In genomic region chr5:24387264-24388241, GRCm38 (mm10) we compare ENCODE assay signal across 9 mouse cellular contexts. TPM values are rescaled to one million over a fixed set of nuclear protein-coding genes. Genes with fewer than 3 reads are reported as not detected.
DNase-seq lines count a peak whose midpoint lies in the region; ATAC-seq and TF ChIP-seq lines count a peak whose summit lies in the region.
"Had no signal": no experiment of that assay in that cellular context is flagged by ENCODE, and none has a peak within 500 bp of the region (broad histone marks: within the 10 kb centered on the region; RNA-seq: fewer than 3 reads in every experiment).

No protein-coding gene starts in this region.

- no peaks in the 10 kb centered on the region for H3K27me3 ChIP-seq in heart, adult 2 months (ENCODE audit: control insufficient read depth, insufficient read depth, low read length)
- H3K27me3 ChIP-seq in kidney, adult 2 months (replicated peaks; ENCODE audit: control insufficient read depth, insufficient read depth, low read length) = no peaks in the 10 kb centered on the region
- peaks cover 44% of the 10 kb centered on the region for H3K27me3 ChIP-seq in limb, embryonic 12.5 days
- H3K27me3 ChIP-seq in midbrain, embryonic 12.5 days = peaks cover 65% of the 10 kb centered on the region
- H3K27me3 ChIP-seq in stomach, postnatal 0 days (ENCODE audit: control insufficient read depth, insufficient read depth, low read length) = no peaks in the 10 kb centered on the region; the same call in 1 of the 2 replicates
- H3K27me3 ChIP-seq: Patski had no signal

- H3K79me2 ChIP-seq in heart, adult 2 months (replicated peaks; ENCODE audit: control insufficient read depth, insufficient read depth, low read length) = no peaks in the 10 kb centered on the region

- intact Hi-C loops in heart, adult 2 months (cut with DNase I) = no loop called here

- peak overlapping the region; percentile 62 for H3K9ac ChIP-seq in heart, adult 2 months (ENCODE audit: low read depth, low read length)
- H3K9ac ChIP-seq in limb, embryonic 12.5 days (replicated peaks) = peak overlapping the region; percentile 67
- peak overlapping the region; percentile 46 for H3K9ac ChIP-seq in midbrain, embryonic 12.5 days (replicated peaks)
- H3K9ac ChIP-seq in stomach, postnatal 0 days (ENCODE audit: low read length) = peak overlapping the region; percentile 57

- H3K4me2 ChIP-seq in limb, embryonic 12.5 days = peak overlapping the region; percentile 96
- peak overlapping the region; percentile 88 for H3K4me2 ChIP-seq in midbrain, embryonic 12.5 days (replicated peaks)
- peak overlapping the region; percentile 91 for H3K4me2 ChIP-seq in stomach, postnatal 0 days (replicated peaks; ENCODE audit: low read depth)

- peak; percentile 16; the same call in 1 of the 2 replicates for ATAC-seq in limb, embryonic 12.5 days (ENCODE audit: insufficient number of reproducible peaks, insufficient read depth, low FRiP score, low TSS enrichment, low read depth)
- ATAC-seq in midbrain, embryonic 12.5 days (ENCODE audit: low FRiP score, low read depth) = peak; percentile 41
- ATAC-seq in stomach, postnatal 0 days (ENCODE audit: low FRiP score, low TSS enrichment) = peak; percentile 40; the same call in 1 of the 2 replicates
- ATAC-seq: Patski had no signal

- no peak for TF ChIP-seq POLR2A in heart, adult 2 months (IDR thresholded peaks at IDR 0.05; ENCODE audit: insufficient read depth, low read depth, low read length)
- TF ChIP-seq POLR2A in kidney, adult 2 months (IDR thresholded peaks at IDR 0.05; ENCODE audit: low read depth, low read length) = no peak

- peaks cover 5% of the 10 kb centered on the region; the same call in 1 of the 2 replicates for H3K36me3 ChIP-seq in heart, adult 2 months (ENCODE audit: control insufficient read depth, insufficient read depth, low read length)
- no peaks in the 10 kb centered on the region for H3K36me3 ChIP-seq in kidney, adult 2 months (ENCODE audit: control insufficient read depth, insufficient read depth, low read length)
- H3K36me3 ChIP-seq in limb, embryonic 12.5 days = no peaks in the 10 kb centered on the region
- H3K36me3 ChIP-seq in midbrain, embryonic 12.5 days = no peaks in the 10 kb centered on the region
- H3K36me3 ChIP-seq in stomach, postnatal 0 days (ENCODE audit: control insufficient read depth, insufficient read depth, low read length) = no peaks in the 10 kb centered on the region

- peak overlapping the region; percentile 54 for H3K27ac ChIP-seq in heart, adult 2 months
- no peak overlapping the region for H3K27ac ChIP-seq in kidney, adult 2 months (ENCODE audit: insufficient read depth, low read depth, low read length)
- H3K27ac ChIP-seq in limb, embryonic 12.5 days = peak overlapping the region; percentile 29; the same call in 1 of the 2 replicates
- H3K27ac ChIP-seq in midbrain, embryonic 12.5 days (replicated peaks) = no peak overlapping the region
- peak overlapping the region; percentile 30 for H3K27ac ChIP-seq in stomach, postnatal 0 days (replicated peaks)

- peak overlapping the region; percentile 58 for H3K4me3 ChIP-seq in heart, adult 2 months
- peak overlapping the region; percentile 9 for H3K4me3 ChIP-seq in kidney, adult 2 months (ENCODE audit: insufficient read depth, low read depth, low read length)
- H3K4me3 ChIP-seq in limb, embryonic 12.5 days (replicated peaks) = peak overlapping the region; percentile 50
- H3K4me3 ChIP-seq in midbrain, embryonic 12.5 days = peak overlapping the region; percentile 47
- H3K4me3 ChIP-seq in stomach, postnatal 0 days (ENCODE audit: low read depth, low read length) = peak overlapping the region; percentile 42

- TF ChIP-seq CTCF in heart, adult 2 months (IDR thresholded peaks at IDR 0.05) = peak; percentile 45
- 0 out of 2 replicates have a peak, but pooled peaks have one; percentile 12 for TF ChIP-seq CTCF in kidney, adult 2 months (conservative IDR thresholded peaks at IDR 0.05; ENCODE audit: insufficient read depth, insufficient read length, low read depth, low read length)
- peak; percentile 56 for TF ChIP-seq CTCF in stomach, postnatal 0 days (IDR thresholded peaks at IDR 0.05; ENCODE audit: low read depth)

- peaks cover 13% of the 10 kb centered on the region for H3K4me1 ChIP-seq in heart, adult 2 months (ENCODE audit: control insufficient read depth, insufficient read depth, low read length)
- peaks cover 13% of the 10 kb centered on the region for H3K4me1 ChIP-seq in kidney, adult 2 months (ENCODE audit: control insufficient read depth, insufficient read depth, low read length)
- H3K4me1 ChIP-seq in limb, embryonic 12.5 days (replicated peaks) = peaks cover 31% of the 10 kb centered on the region
- peaks cover 28% of the 10 kb centered on the region for H3K4me1 ChIP-seq in midbrain, embryonic 12.5 days
- H3K4me1 ChIP-seq in stomach, postnatal 0 days (replicated peaks; ENCODE audit: control insufficient read depth, insufficient read depth) = 0 out of 2 replicates have a peak, but pooled peaks cover 5% of the 10 kb centered on the region

- H3K9me3 ChIP-seq in limb, embryonic 12.5 days = no peaks in the 10 kb centered on the region
- H3K9me3 ChIP-seq in midbrain, embryonic 12.5 days = no peaks in the 10 kb centered on the region
- H3K9me3 ChIP-seq in stomach, postnatal 0 days (ENCODE audit: control insufficient read depth, low read length) = no peaks in the 10 kb centered on the region

- WGBS in heart, adult 2 months = 1% methylated on average over 70 of the region's 73 CpGs
- 2% methylated on average over 73 of the region's 73 CpGs for WGBS in kidney, adult 2 months
- WGBS in limb, embryonic 12.5 days = under 1% methylated on average over 73 of the region's 73 CpGs
- WGBS in midbrain, embryonic 12.5 days = under 1% methylated on average over 72 of the region's 73 CpGs
- WGBS in stomach, postnatal 0 days = under 1% methylated on average over 57 of the region's 73 CpGs

- peak; percentile 56 to 67 for DNase-seq in left cerebral cortex, adult 18-20 months (ENCODE audit: low spot score in 2 of 2)
- DNase-seq in left cerebral cortex, adult 11 months (ENCODE audit: low spot score) = no peak
- DNase-seq in embryo, embryonic 11 days = peak; percentile 75
- peak; percentile 79 to 81 for DNase-seq in heart, adult 2 months
- peak; percentile 87 for DNase-seq in kidney, adult 2 months
- DNase-seq in stomach, postnatal 0 days (ENCODE audit: low spot score) = peak; percentile 81

- TF ChIP-seq EP300 in heart, adult 2 months (IDR thresholded peaks at IDR 0.05; ENCODE audit: insufficient read depth, low read depth, low read length) = no peak
- no peak for TF ChIP-seq EP300 in stomach, postnatal 0 days (optimal IDR thresholded peaks at IDR 0.05)

RNA-seq across cellular contexts. Expression of gene Atg9b, which starts 4.4 kb away (rescaled TPM):
- total RNA-seq in left cerebral cortex, adult 18-20 months (2021) = 1 to 10 TPM; 4.2 to 6.4 TPM
- 1 to 10 TPM in 1 of 2 experiments, under 1 TPM in 1; 0.89 to 1.1 TPM for total RNA-seq in heart, adult 2 months (2021)
- polyA plus RNA-seq in heart, adult 2 months (2012; rRNA removed) = 2.2 and 2.3 TPM in 2 replicates
- 0.76 and 0.89 TPM in 2 replicates for polyA plus RNA-seq in kidney, adult 2 months (2012; rRNA removed)
- polyA plus RNA-seq in limb, embryonic 12.5 days (2016; fragmentation: Nextera tagmentation; extraction: Ambion mirVana) = 0.46 and 0.47 TPM in 2 replicates
- 0.35 and 0.46 TPM in 2 replicates for polyA plus RNA-seq in midbrain, embryonic 12.5 days (2016; fragmentation: Nextera tagmentation; extraction: Ambion mirVana)
- 4.1 and 5.8 TPM in 2 replicates for polyA plus RNA-seq in stomach, postnatal 0 days (2015; fragmentation: Nextera tagmentation; extraction: Ambion mirVana)

RNA-seq across cellular contexts. Expression of gene Abcb8, which starts 5.9 kb away (rescaled TPM):
- 10 to 100 TPM; 43.3 to 56.1 TPM for total RNA-seq in left cerebral cortex, adult 18-20 months (2021)
- total RNA-seq in heart, adult 2 months (2021) = 10 to 100 TPM; 81.2 to 89.8 TPM
- 148 and 151 TPM in 2 replicates for polyA plus RNA-seq in heart, adult 2 months (2012; rRNA removed)
- polyA plus RNA-seq in kidney, adult 2 months (2012; rRNA removed) = 112 and 117 TPM in 2 replicates
- polyA plus RNA-seq in limb, embryonic 12.5 days (2016; fragmentation: Nextera tagmentation; extraction: Ambion mirVana) = 41.6 and 42.9 TPM in 2 replicates
- polyA plus RNA-seq in midbrain, embryonic 12.5 days (2016; fragmentation: Nextera tagmentation; extraction: Ambion mirVana) = 47.1 and 48.0 TPM in 2 replicates
- polyA plus RNA-seq in stomach, postnatal 0 days (2015; fragmentation: Nextera tagmentation; extraction: Ambion mirVana) = 29.3 and 30.2 TPM in 2 replicates

RNA-seq across cellular contexts. Expression of gene Nos3, which starts 22.9 kb away (rescaled TPM):
- 10 to 100 TPM in 1 of 2 experiments, 1 to 10 TPM in 1; 8.0 to 10.7 TPM for total RNA-seq in left cerebral cortex, adult 18-20 months (2021)
- 10 to 100 TPM; 23.5 to 24.4 TPM for total RNA-seq in heart, adult 2 months (2021)
- 26.3 and 30.7 TPM in 2 replicates for polyA plus RNA-seq in heart, adult 2 months (2012; rRNA removed)
- 11.4 and 12.4 TPM in 2 replicates for polyA plus RNA-seq in kidney, adult 2 months (2012; rRNA removed)
- polyA plus RNA-seq in limb, embryonic 12.5 days (2016; fragmentation: Nextera tagmentation; extraction: Ambion mirVana) = 5.2 and 6.1 TPM in 2 replicates
- polyA plus RNA-seq in midbrain, embryonic 12.5 days (2016; fragmentation: Nextera tagmentation; extraction: Ambion mirVana) = 7.1 and 9.2 TPM in 2 replicates
- 3.1 and 3.2 TPM in 2 replicates for polyA plus RNA-seq in stomach, postnatal 0 days (2015; fragmentation: Nextera tagmentation; extraction: Ambion mirVana)

RNA-seq across cellular contexts. Expression of gene Asic3, which starts 25.6 kb away (rescaled TPM):
- under 1 TPM in 1 of 2 experiments, not detected in 1; 0.54 TPM for total RNA-seq in left cerebral cortex, adult 18-20 months (2021)
- under 1 TPM in 1 of 2 experiments, not detected in 1; 0.14 TPM for total RNA-seq in heart, adult 2 months (2021)
- 0.32 and 0.59 TPM in 2 replicates for polyA plus RNA-seq in heart, adult 2 months (2012; rRNA removed)
- polyA plus RNA-seq in kidney, adult 2 months (2012; rRNA removed) = 0.20 and 0.33 TPM in 2 replicates
- 1.2 and 1.7 TPM in 2 replicates for polyA plus RNA-seq in limb, embryonic 12.5 days (2016; fragmentation: Nextera tagmentation; extraction: Ambion mirVana)
- polyA plus RNA-seq in midbrain, embryonic 12.5 days (2016; fragmentation: Nextera tagmentation; extraction: Ambion mirVana) = 0.17 and 0.27 TPM in 2 replicates
- 0.10 TPM in 1 of 2 replicates, not detected in the other for polyA plus RNA-seq in stomach, postnatal 0 days (2015; fragmentation: Nextera tagmentation; extraction: Ambion mirVana)

RNA-seq across cellular contexts. Expression of gene Cdk5, which starts 35.8 kb away (rescaled TPM):
- 100 to 1,000 TPM; 128 to 129 TPM for total RNA-seq in left cerebral cortex, adult 18-20 months (2021)
- 10 to 100 TPM; 19.9 to 21.7 TPM for total RNA-seq in heart, adult 2 months (2021)
- polyA plus RNA-seq in heart, adult 2 months (2012; rRNA removed) = 42.7 and 51.8 TPM in 2 replicates
- 78.0 and 83.2 TPM in 2 replicates for polyA plus RNA-seq in kidney, adult 2 months (2012; rRNA removed)
- polyA plus RNA-seq in limb, embryonic 12.5 days (2016; fragmentation: Nextera tagmentation; extraction: Ambion mirVana) = 53.8 and 54.5 TPM in 2 replicates
- polyA plus RNA-seq in midbrain, embryonic 12.5 days (2016; fragmentation: Nextera tagmentation; extraction: Ambion mirVana) = 64.1 and 76.9 TPM in 2 replicates
- 29.3 and 30.5 TPM in 2 replicates for polyA plus RNA-seq in stomach, postnatal 0 days (2015; fragmentation: Nextera tagmentation; extraction: Ambion mirVana)

Comparison
In these comparisons a context has a peak if more than half of its experiments do, and no peak if none do; other contexts are left out.
1. H3K27ac ChIP-seq: peak in heart, adult 2 months (single experiment), limb, embryonic 12.5 days (single experiment) and stomach, postnatal 0 days (single experiment); none in kidney, adult 2 months (single experiment) and midbrain, embryonic 12.5 days (single experiment).
2. Peak in every context shown above with its lines, with median percentiles within 50 percentile points of each other: H3K4me3 ChIP-seq, H3K9ac ChIP-seq, CTCF ChIP-seq, ATAC-seq and H3K4me2 ChIP-seq.